Mouse (Mus musculus) embryonic stem cell, embryonic (primary cell): ENCODE results near the gene Gm17606.
"Not testable (repeated sequence)": the region's sequence is repeated elsewhere in the genome, so short reads cannot be mapped to it uniquely, and the experiment has no call there.

Source experiments
- CTCF ChIA-PET, 4 experiments: fragments of 300-600 bp in 2 of 4; fragments of 350-600 bp in 2 of 4; sonication (Branson Sonifier 250); formaldehyde crosslinking; loops; one replicate each; lab custom pipeline; 2022; ENCODE audit warnings: inconsistent platforms in 2 of 4; lab: Charles Lee
- POLR2A ChIA-PET, 4 experiments: fragments of 300-600 bp in 2 of 4; fragments of 350-600 bp in 2 of 4; sonication (Branson Sonifier 250); formaldehyde crosslinking; loops; one replicate each; lab custom pipeline; 2022; ENCODE audit warnings: antibody characterized with exemption in 4 of 4, inconsistent platforms in 1 of 4; lab: Charles Lee

Gm17606 gene

DNA sequence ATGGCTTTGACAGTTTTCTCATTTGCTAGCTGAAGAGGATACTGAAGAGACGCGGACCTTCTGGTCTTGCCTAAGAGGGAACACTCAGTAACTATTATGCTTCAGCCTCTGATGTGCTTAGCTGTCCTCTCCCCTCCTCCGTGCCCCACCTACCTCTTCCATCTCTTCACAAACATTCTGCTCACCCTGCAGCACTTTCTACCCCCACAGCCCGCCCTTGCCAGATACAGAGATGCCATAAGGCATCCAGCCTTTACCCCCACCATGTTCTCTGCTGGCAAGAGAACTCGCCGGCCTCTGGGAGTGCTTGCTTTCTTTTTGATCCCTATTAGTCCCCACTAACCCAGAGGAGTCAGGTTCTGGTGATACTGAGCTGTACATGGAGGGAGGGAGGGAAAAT, 30.1 kb upstream of the Gm17606 start:
- ChIA-PET POLR2A (interaction anchor here in 3 of 4 experiments (0.7 to 67.6 kb wide), 13 partner anchors 7 to 147 kb away, joined by 3 to 2028 read pairs (median 3); partner anchors contain the start of genes Cdh24 (in 2 of the 3), Haus4 (in 2 of the 3), 1700123O20Rik (in 1 of the 3) and Acin1 (in 1 of the 3)), CTCF (interaction anchor here in 3 of 4 experiments (0.6 to 1.6 kb wide), 4 partner anchors 14 to 31 kb away, joined by 3 to 6 read pairs (median 4); partner anchors contain the start of gene Cdh24 (in 3 of the 3))

DNA sequence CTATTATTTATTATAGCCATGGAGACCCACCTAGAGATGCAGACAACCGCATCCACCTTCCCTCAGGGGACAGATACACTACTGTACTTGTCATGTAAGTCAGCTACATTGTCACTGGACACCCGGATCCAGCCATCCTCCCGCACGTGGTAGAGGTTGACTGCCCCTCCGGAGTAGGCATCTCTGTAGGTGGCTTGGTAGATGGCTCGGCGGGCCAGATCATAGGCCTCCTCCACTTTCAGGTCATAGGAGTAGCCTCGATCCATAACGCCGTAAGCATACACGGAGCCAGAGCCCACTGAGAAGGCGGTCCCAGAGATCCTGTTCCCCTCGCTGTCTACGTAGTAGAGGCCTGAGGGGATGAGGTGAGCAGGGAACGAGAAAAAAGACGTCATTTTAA, 26.6 kb upstream of the Gm17606 start:
- POLR2A ChIA-PET = interaction anchor here in 2 of 4 experiments (1.2 to 67.6 kb wide), 7 partner anchors 7 to 97 kb away, joined by 3 to 2028 read pairs (median 6); partner anchors contain the start of genes Ajuba (in 1 of the 2), Cdh24 (in 1 of the 2), Haus4 (in 1 of the 2) and Psmb11 (in 1 of the 2)

DNA sequence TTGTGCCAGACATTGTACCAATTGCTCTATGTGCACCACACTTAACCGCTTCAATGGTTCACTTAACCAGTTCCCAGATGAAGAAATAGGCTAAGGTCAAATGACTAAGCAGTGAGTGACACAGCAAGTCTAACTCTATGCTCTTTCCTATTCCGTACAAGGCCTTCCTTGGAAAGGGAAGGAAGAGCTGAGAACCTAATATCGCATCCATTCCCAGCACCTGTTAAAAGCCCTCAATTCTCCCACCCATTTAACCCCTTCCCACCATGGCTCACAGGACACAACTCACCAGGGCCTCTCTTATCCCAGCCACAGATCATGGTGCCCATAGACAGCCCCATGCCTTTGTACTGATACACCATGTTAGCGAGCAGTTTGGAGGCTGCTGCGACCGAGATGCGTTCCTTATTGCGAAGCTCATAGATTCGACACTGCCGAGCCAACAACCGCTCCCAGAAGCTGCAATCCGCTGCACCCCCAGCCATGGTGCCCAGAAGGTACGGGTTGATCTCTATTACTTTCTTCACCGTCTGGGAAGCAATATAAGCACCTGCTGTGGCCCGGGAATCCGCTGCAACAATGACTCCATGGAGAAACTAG, 24.4 kb upstream of the Gm17606 start:
- ChIA-PET POLR2A (interaction anchor here in 2 of 4 experiments (0.6 to 67.6 kb wide), 30 partner anchors 7 to 186 kb away, joined by 3 to 2028 read pairs (median 6); partner anchors contain the start of genes Cdh24 (in 2 of the 2), Haus4 (in 2 of the 2), 4931414P19Rik (in 1 of the 2) and Ajuba (in 1 of the 2)), CTCF (interaction anchor here in 3 of 4 experiments (0.6 to 2.7 kb wide), 11 partner anchors 11 to 102 kb away, joined by 3 to 11 read pairs (median 4); no protein-coding TSS in a partner anchor)

More for the DNA sequence above, 26.6 kb upstream of the Gm17606 start:
- CTCF ChIA-PET = not testable (repeated sequence)

DNA sequence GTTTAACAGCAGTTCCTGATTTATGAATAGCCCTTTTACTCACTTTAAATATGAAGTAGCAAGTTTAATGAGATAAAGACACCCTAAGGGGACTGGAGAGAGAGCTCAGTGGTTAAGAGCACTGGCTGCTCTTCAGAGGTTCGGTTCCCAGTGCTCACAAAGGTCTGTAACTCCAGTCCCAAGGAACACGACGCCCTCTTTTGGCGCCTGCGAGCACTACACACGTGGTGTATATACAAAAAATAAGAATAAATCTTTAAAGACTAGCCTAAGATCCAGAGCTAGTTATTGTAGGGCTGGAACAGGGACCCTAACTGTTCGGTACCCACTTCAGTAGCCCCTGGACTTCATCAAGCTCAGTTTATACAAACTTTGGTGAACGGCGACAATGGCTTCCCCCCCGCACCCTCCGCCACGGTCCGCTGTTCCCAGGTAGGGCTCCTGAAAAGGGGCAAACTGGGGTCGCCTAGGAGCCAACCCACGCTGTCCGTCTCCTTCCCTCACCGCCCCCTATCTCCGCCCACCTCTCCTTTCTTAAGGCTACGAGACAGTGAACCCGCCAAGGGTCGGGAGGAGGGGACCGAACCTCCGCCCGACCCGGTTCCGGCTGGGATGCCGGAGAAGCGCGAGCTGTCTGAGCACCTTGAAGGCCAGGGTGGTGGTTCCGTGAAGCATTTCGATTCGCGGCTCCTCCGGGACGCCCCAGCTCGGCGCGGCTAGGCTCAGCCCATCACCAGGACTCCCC, 23.4 kb upstream of the Gm17606 start:
- CTCF ChIA-PET = interaction anchor here in 3 of 4 experiments (0.6 to 2.7 kb wide), 23 partner anchors 9 to 184 kb away, joined by 3 to 11 read pairs (median 4); partner anchors contain the start of genes 4931414P19Rik (in 1 of the 3) and Cdh24 (in 1 of the 3)
- POLR2A ChIA-PET = interaction anchor here (0.6 to 67.6 kb wide), 55 partner anchors 8 to 443 kb away, joined by 3 to 2028 read pairs (median 4); partner anchors contain the start of genes 1700123O20Rik (in 3 of the 4), 4931414P19Rik (in 3 of the 4), Acin1 (in 3 of the 4) and Ajuba (in 2 of the 4)

DNA sequence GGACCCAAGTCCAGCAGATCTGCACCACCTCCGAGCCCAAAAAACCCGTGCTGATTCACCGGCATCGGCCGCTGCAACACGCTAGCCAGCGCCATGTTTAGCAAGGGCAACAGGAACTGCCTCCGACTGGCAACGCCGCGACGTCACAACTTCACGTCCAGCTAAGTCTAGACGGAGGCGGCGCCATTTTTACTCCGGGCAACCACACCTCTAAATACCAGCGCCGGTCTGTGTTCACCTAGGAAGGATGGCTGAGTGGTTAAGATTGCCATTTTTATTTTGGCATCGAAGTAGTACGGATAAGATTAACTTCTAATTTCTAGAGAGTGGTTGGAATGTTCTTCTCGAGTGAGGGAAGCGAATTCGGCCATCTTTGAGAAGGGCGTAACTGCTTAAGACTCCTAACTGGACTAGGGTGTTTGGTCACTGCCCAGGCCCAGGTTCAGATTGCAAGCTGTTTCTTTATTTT, 22.8 kb upstream of the Gm17606 start, which contains the start of gene Psmb5:
Gene Psmb5 (minus strand): TSS at position 126 of the 469 bp plus-strand sequence.
- ChIA-PET POLR2A (interaction anchor here (0.6 to 67.6 kb wide), 51 partner anchors 8 to 444 kb away, joined by 3 to 2028 read pairs (median 4); partner anchors contain the start of genes 1700123O20Rik (in 3 of the 4), 4931414P19Rik (in 3 of the 4), Acin1 (in 3 of the 4) and Ajuba (in 2 of the 4)), CTCF (interaction anchor here in 2 of 4 experiments (0.8 to 2.7 kb wide), 17 partner anchors 8 to 185 kb away, joined by 3 to 11 read pairs (median 4); partner anchors contain the start of gene Cdh24 (in 1 of the 2))

DNA sequence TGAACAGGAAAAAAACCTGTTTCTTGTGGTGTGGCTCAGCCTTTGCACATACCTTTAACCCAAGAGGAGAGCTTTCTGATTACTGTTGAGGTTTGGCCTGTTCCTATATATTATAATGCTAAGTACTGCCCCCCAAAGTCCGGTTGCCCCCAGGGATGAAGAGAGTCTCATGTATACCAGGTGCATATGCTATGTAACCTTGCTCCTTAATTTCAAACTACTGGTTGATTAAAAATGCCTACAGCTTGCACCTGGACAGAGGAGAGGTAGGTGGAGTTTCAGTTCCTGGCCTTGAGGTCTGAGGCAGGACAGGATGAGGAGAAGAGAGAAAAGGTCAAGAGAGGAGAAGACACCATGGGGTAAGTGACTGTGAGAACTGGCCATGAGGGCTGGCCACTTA, 19.6 kb upstream of the Gm17606 start, which contains the start of gene Psmb11:
Gene Psmb11 (plus strand): TSS at position 301 of the 400 bp plus-strand sequence.
- CTCF ChIA-PET = interaction anchor here in 3 of 4 experiments (0.8 to 1.3 kb wide), 3 partner anchors 16 to 20 kb away, joined by 3 to 6 read pairs (median 3); partner anchors contain the start of gene Cdh24 (in 1 of the 3)
- POLR2A ChIA-PET = interaction anchor here in 2 of 4 experiments (1.1 to 67.6 kb wide), 12 partner anchors 8 to 65 kb away, joined by 3 to 2028 read pairs (median 6); partner anchors contain the start of genes 4931414P19Rik (in 2 of the 2), 1700123O20Rik (in 1 of the 2), Acin1 (in 1 of the 2) and Ajuba (in 1 of the 2)

DNA sequence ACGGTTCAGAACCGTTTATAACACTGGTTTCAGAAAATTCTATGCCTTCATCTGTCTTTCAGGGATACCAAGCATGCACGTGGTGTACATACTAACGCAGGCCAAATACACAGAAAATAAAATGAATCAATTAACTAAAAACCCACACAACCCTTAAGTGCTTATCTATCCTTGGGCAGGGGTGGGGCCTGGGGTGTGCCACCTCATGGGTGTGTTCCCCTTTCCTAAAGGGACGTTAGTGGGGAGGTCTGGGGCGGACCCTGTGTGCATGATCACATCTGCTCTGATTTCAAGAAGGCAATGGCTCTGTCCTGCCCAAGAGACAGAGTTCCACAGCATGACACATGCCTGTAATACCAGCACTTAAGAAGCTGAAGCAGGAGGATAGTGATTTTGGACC, 17.4 kb upstream of the Gm17606 start:
- CTCF ChIA-PET = interaction anchor here in 3 of 4 experiments (0.6 to 1.0 kb wide), 3 partner anchors 13 to 98 kb away, joined by 3 to 4 read pairs (median 3); partner anchors contain the start of gene 4931414P19Rik (in 1 of the 3)
- POLR2A ChIA-PET = interaction anchor here in 2 of 4 experiments (1.5 to 67.6 kb wide), 4 partner anchors 12 to 63 kb away, joined by 3 to 2028 read pairs (median 7); partner anchors contain the start of genes 1700123O20Rik (in 1 of the 2), 4931414P19Rik (in 1 of the 2), Acin1 (in 1 of the 2) and Ajuba (in 1 of the 2)

DNA sequence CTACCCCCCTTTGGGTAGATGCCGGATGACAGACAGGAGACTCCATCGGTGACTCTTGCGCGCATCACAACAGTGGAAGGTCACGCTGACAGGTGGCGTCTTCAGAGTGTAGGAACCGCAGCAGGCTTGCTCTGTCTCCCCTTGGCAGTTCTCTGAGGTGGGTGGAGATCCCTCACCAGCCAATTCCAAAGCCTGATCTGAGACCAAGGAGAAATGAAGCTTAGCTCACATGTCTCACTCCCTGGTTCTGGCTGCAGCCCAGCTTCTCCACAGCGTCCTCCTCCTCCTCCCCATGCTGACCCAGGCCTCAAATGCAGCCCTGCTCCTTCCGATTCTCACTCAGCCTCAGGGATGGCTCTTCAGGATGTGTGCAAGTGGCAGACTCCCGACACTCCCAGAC, 15.8 kb upstream of the Gm17606 start:
- POLR2A ChIA-PET = interaction anchor here in 3 of 4 experiments (0.6 to 67.6 kb wide), 13 partner anchors 8 to 109 kb away, joined by 3 to 2028 read pairs (median 4); partner anchors contain the start of genes 1700123O20Rik (in 1 of the 3), 4931414P19Rik (in 1 of the 3), Acin1 (in 1 of the 3) and Ajuba (in 1 of the 3)
- CTCF ChIA-PET = interaction anchor here in 2 of 4 experiments (1.1 to 2.7 kb wide), 5 partner anchors 10 to 71 kb away, joined by 3 to 10 read pairs (median 5); partner anchors contain the start of genes Cdh24 (in 1 of the 2), Gm17606 (in 1 of the 2) and Haus4 (in 1 of the 2)

DNA sequence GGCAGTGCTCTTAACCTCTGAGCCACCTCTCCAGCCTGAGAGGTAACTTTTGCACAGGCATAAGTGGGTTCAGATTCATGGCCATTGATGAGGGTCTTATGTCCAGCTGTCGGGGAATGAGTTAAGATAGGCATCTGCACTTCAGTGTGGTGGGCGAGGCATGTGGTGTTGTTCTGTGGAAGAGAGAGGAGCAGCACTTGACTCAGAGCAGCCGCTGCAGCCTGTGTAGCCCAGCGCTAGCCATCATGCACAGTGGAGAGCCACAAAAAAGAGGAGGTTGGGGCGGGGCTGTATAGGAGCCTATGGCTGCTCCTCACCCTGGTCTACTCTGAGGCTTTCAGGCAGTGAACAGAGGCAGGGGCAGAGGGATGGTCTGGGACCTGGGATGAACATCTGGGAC, 12.6 kb upstream of the Gm17606 start:
- ChIA-PET POLR2A (no interaction called here), CTCF (interaction anchor here in 1 of 4 experiments (1.0 kb wide), 1 partner anchor 100 kb away, joined by 3 read pairs; no protein-coding TSS in a partner anchor)

DNA sequence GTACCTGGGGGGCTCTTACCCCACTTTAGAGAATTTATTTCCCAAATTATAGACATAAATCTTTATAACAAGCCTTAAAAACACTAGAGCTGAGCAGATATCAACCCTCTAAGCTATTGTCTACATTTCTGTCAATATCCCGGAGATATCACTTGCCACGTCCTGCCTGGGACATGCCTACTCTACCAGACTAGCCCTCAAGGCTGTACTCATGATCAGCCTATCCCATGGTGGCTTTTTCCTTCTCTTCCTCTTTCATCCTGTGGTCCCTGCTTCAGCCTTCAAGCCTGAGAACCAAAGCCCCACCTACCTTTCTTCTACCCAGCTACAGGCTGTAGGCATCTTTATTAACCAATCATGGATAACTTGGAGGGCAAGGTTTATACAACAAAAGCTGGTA, 11.0 kb upstream of the Gm17606 start:
- POLR2A ChIA-PET = interaction anchor here in 2 of 4 experiments (3.2 to 4.8 kb wide), 3 partner anchors 12 to 13 kb away, joined by 11 to 30 read pairs (median 28); partner anchors contain the start of genes Psmb5 (in 2 of the 2) and Cdh24 (in 1 of the 2)

DNA sequence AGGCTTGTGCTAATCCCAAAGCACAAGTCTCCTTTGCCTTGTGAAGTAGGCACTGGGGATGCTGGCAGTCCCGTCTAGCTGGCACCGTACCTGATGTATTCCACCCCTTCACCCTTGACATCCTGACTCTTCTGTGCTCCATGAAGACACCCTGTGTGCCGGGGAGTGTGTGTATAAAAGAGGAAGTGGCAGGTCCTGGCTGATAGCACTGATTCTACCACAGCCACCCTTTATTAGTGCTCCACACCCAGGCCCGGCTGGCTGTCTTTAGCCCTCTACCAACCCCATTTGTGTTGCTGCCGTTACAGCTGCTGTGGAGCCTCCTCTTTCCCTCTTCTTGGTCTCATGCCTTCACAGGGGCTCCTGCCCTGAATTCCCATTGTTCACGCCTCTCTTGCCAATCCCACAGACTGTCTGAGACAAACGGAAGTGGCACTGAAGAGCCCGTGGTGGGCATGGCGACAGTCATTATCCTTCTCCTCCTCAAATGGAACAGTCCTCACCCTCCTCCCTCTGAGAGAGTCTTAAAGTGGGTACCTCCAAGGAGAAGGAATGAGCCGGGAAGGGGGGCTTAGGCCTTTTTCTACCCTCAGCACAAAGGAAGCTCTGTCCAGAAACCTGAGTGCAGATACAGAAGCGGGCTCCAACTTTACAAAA, 10.0 kb upstream of the Gm17606 start:
- ChIA-PET POLR2A (interaction anchor here in 2 of 4 experiments (0.8 to 4.8 kb wide), 10 partner anchors 9 to 58 kb away, joined by 3 to 30 read pairs (median 4); partner anchors contain the start of genes Psmb5 (in 2 of the 2), 1700123O20Rik (in 1 of the 2), Acin1 (in 1 of the 2) and Cdh24 (in 1 of the 2)), CTCF (interaction anchor here in 3 of 4 experiments (0.6 to 3.2 kb wide), 6 partner anchors 20 to 81 kb away, joined by 3 to 14 read pairs (median 4); no protein-coding TSS in a partner anchor)

More for the DNA sequence above, 11.0 kb upstream of the Gm17606 start:
- CTCF ChIA-PET = interaction anchor here in 2 of 4 experiments (0.6 to 1.4 kb wide), 3 partner anchors 21 to 43 kb away, joined by 3 to 4 read pairs (median 4); no protein-coding TSS in a partner anchor

DNA sequence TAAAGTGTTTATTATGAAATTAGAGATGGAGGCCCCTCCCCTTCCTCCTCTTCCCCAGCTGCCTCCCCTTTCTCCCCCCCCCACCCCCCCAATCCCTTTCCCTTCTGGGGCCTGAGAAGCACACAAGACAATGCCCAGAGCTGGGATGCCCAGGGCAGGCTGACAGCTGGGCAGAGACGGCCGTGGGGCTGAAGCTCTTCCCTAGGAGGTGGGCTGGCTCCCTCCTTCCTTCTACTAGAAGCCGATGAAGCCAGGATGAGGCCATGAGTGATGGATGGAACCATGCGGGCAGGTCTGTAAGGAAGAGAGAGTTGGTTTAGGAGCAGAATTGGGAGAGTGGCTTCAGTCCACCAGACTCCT, 9.5 kb upstream of the Gm17606 start:
- ChIA-PET POLR2A (interaction anchor here in 3 of 4 experiments (0.8 to 4.8 kb wide), 13 partner anchors 9 to 378 kb away, joined by 3 to 30 read pairs (median 4); partner anchors contain the start of genes Psmb5 (in 3 of the 3), 1700123O20Rik (in 1 of the 3), Acin1 (in 1 of the 3) and Cdh24 (in 1 of the 3)), CTCF (interaction anchor here in 3 of 4 experiments (0.6 to 3.2 kb wide), 7 partner anchors 20 to 80 kb away, joined by 3 to 14 read pairs (median 4); no protein-coding TSS in a partner anchor)

DNA sequence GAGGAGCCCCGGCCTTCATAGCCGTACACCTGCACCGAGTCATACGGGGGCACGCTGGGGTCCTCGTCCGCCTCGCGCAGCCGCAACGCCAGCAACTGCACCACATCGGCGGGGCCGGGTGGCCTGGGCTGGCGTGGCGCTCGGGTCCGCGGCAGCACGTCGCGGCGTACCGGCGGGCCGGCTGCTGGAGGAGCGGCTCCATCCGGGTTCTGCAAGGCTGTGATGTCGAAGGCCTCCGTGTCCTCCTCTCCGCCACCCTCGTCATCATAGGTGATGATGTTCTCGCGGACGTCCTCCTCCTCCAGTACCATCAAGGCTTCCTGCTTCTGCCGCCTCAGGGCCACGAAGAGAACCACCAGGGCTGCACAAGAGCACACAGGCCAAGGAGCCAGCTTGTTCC, 8.5 kb upstream of the Gm17606 start:
- CTCF ChIA-PET = interaction anchor here (0.6 to 3.2 kb wide), 15 partner anchors 9 to 234 kb away, joined by 3 to 14 read pairs (median 3); partner anchors contain the start of genes Cdh24 (in 2 of the 4), Haus4 (in 1 of the 4) and Prmt5 (in 1 of the 4)
- POLR2A ChIA-PET = interaction anchor here in 3 of 4 experiments (0.5 to 4.8 kb wide), 17 partner anchors 10 to 379 kb away, joined by 3 to 30 read pairs (median 4); partner anchors contain the start of genes Psmb5 (in 3 of the 3), 4931414P19Rik (in 2 of the 3), 1700123O20Rik (in 1 of the 3) and Cdh24 (in 1 of the 3)

DNA sequence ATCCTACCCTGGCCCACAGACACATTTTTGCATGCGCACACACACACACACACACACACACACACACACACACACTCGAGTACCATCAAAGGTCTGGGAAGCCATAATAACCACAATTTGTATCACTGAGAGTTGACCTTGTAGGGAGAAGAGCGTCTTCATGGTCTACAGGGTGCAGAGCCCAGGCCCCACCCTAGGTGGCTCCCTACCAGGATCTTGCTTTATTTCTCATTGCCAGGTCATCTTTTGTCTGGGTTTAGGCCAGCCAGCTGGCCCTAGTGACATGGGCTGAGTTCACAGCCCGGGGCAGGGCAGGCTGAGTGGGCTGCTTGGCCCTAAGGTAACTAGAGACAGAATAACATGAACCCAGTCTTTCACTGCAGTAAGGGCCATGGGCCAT, 6.6 kb upstream of the Gm17606 start:
- POLR2A ChIA-PET = interaction anchor here in 2 of 4 experiments (0.9 to 4.8 kb wide), 5 partner anchors 9 to 64 kb away, joined by 3 to 30 read pairs (median 6); partner anchors contain the start of gene Psmb5 (in 1 of the 2)
- CTCF ChIA-PET = interaction anchor here in 2 of 4 experiments (0.6 to 1.8 kb wide), 9 partner anchors 8 to 488 kb away, joined by 3 to 10 read pairs (median 4); partner anchors contain the start of genes Haus4 (in 1 of the 2) and Psmb5 (in 1 of the 2)
